In the genomic region with DNA sequence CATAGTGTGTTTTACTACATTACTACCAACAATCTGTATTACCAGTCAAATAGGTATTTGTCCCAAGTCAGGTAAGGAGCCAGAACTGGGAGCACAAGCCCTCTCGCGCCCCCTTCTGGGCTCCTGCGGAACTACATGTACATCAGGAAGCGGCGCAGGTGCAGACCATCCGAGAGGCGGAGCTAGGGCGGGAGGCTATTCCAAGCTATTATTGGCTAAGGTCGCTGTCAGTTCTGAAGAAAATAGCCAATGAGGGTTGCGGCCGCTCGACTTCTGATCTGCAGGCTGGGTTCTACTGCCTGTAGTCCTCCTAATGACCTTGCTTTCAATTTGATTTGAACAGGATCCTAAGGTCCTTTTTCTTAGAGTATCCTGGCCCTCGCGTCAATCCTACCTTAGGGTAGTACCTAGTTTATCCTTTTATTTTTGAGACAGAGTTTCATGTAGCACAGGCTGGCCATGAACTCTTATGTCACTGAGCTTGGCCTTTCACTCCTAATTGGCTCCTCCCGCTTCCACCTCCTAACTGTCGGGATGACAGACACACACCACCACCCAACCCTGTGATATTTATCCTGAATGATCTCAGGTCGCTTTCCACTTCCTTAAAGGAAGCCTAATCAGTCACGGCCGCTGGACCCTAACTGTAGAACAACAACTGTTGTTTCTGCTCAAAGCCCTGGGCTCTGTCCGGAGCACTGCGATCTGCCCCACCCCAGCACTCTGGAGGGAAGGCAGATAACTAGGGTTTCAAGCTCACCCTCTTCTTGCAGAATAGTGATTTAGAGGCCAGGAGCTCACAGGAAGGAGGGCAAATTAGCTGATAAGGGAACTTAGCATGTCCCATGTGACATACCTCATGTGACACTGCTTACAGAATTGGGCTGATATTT, we compare ENCODE assay signal across 8 mouse cellular contexts. TPM values are rescaled to one million over a fixed set of nuclear protein-coding genes. Genes with fewer than 3 reads are reported as not detected.
A peak's percentile ranks its signal among the peaks of the same experiment; 100 is the strongest.
DNase-seq lines count a peak whose midpoint lies in the region; ATAC-seq lines count a peak whose summit lies in the region.

No protein-coding gene starts in this region.

- WGBS in hindbrain, embryonic 16.5 days: 14% methylated on average over 21 of the region's 21 CpGs
- WGBS in macrophage (ENCODE audit: missing documents): 4% methylated on average over 21 of the region's 21 CpGs

- peak; percentile 89 for ATAC-seq in hindbrain, embryonic 16.5 days

- H3K4me3 ChIP-seq in hindbrain, embryonic 16.5 days (ENCODE audit: low read length): peak overlapping the region; percentile 30
- H3K4me3 ChIP-seq in macrophage (ENCODE audit: inconsistent target): peak overlapping the region; percentile 25

- peak overlapping the region; percentile 3 for H3K9ac ChIP-seq in hindbrain, embryonic 16.5 days (ENCODE audit: low read depth, low read length)

- H3K27ac ChIP-seq in hindbrain, embryonic 16.5 days (ENCODE audit: low read depth, low read length): no peak overlapping the region
- H3K27ac ChIP-seq in macrophage: peak overlapping the region; percentile 97

- H3K4me2 ChIP-seq in hindbrain, embryonic 16.5 days (ENCODE audit: low read length): peak overlapping the region; percentile 60

- no peaks in the 10 kb centered on the region for H3K9me3 ChIP-seq in hindbrain, embryonic 16.5 days (ENCODE audit: control insufficient read depth, low read length)

- peak; percentile 98 for DNase-seq in R1 (ENCODE audit: low read depth, low spot score)
- DNase-seq in cerebellum, postnatal 36 days: peak; percentile 98 to 99
- DNase-seq in frontal cortex, postnatal 36 days (ENCODE audit: low spot score in 2 of 2): peak; percentile 89 to 96
- peak; percentile 93 for DNase-seq in left cerebral cortex, adult 18-20 months (ENCODE audit: low spot score in 2 of 2)
- DNase-seq in right cerebral cortex, adult 18-20 months: peak; percentile 94
- DNase-seq in urinary bladder, postnatal 10 days (ENCODE audit: low spot score): peak; percentile 68

- H3K4me1 ChIP-seq in hindbrain, embryonic 16.5 days (ENCODE audit: control insufficient read depth, insufficient read depth, low read depth, low read length): peaks cover 3% of the 10 kb centered on the region

- no peaks in the 10 kb centered on the region for H3K36me3 ChIP-seq in hindbrain, embryonic 16.5 days (ENCODE audit: control insufficient read depth, insufficient read depth, low read length)
- no peaks in the 10 kb centered on the region for H3K36me3 ChIP-seq in macrophage (ENCODE audit: inconsistent target)

- no peaks in the 10 kb centered on the region for H3K27me3 ChIP-seq in hindbrain, embryonic 16.5 days (replicated peaks; ENCODE audit: control insufficient read depth, insufficient read depth, low read length)

- no peaks in the 10 kb centered on the region for H3K79me2 ChIP-seq in macrophage (ENCODE audit: inconsistent target)

RNA-seq across cellular contexts. Expression of a gene that starts 18.4 kb away (rescaled TPM):
- 71.5 and 72.0 TPM in 2 replicates for polyA plus RNA-seq in hindbrain, embryonic 16.5 days (2015; fragmentation: Nextera tagmentation; extraction: Ambion mirVana)
- total RNA-seq in left cerebral cortex, adult 18-20 months (2021): 10 to 100 TPM; 53.4 to 58.0 TPM
- 10 to 100 TPM in 22 of 26 experiments, 1 to 10 TPM in 4; 4.2 to 89.0 (median 47.5) TPM for total RNA-seq in macrophage (2018; cell fraction: chromatin; rRNA removed)
- 10 to 100 TPM; 16.0 to 98.5 (median 45.4) TPM for total RNA-seq in macrophage (2018; cell fraction: cytosol; rRNA removed)
- total RNA-seq in macrophage (2018; cell fraction: nucleus; rRNA removed): 100 to 1,000 TPM in 2 of 26 experiments, 10 to 100 TPM in 24; 11.3 to 126 (median 54.7) TPM
- polyA plus RNA-seq in macrophage (2018): 27.5 to 46.5 TPM (median 35.7 TPM) in 3 replicates

RNA-seq across cellular contexts. Expression of a gene that starts 27.5 kb away (rescaled TPM):
- 5.5 and 5.7 TPM in 2 replicates for polyA plus RNA-seq in hindbrain, embryonic 16.5 days (2015; fragmentation: Nextera tagmentation; extraction: Ambion mirVana)
- 10 to 100 TPM in 1 of 2 experiments, 1 to 10 TPM in 1; 9.7 to 10.7 TPM for total RNA-seq in left cerebral cortex, adult 18-20 months (2021)
- not detected for total RNA-seq in macrophage (2018; cell fraction: chromatin; rRNA removed)
- total RNA-seq in macrophage (2018; cell fraction: cytosol; rRNA removed): not detected
- total RNA-seq in macrophage (2018; cell fraction: nucleus; rRNA removed): not detected
- polyA plus RNA-seq in macrophage (2018): not detected in 3 replicates

RNA-seq across cellular contexts. Expression of a gene that starts 44.4 kb away (rescaled TPM):
- polyA plus RNA-seq in hindbrain, embryonic 16.5 days (2015; fragmentation: Nextera tagmentation; extraction: Ambion mirVana): 52.6 and 52.8 TPM in 2 replicates
- total RNA-seq in left cerebral cortex, adult 18-20 months (2021): 10 to 100 TPM; 46.4 to 49.9 TPM
- total RNA-seq in macrophage (2018; cell fraction: chromatin; rRNA removed): 10 to 100 TPM; 13.3 to 67.7 (median 37.2) TPM
- total RNA-seq in macrophage (2018; cell fraction: cytosol; rRNA removed): 10 to 100 TPM in 25 of 26 experiments, 1 to 10 TPM in 1; 9.9 to 21.9 (median 15.1) TPM
- total RNA-seq in macrophage (2018; cell fraction: nucleus; rRNA removed): 10 to 100 TPM; 10.5 to 54.0 (median 24.5) TPM
- polyA plus RNA-seq in macrophage (2018): 4.0 to 14.4 TPM (median 12.6 TPM) in 3 replicates

RNA-seq across cellular contexts. Expression of a gene that starts 55.2 kb away (rescaled TPM):
- 47.7 and 50.5 TPM in 2 replicates for polyA plus RNA-seq in hindbrain, embryonic 16.5 days (2015; fragmentation: Nextera tagmentation; extraction: Ambion mirVana)
- 10 to 100 TPM; 84.8 to 98.3 TPM for total RNA-seq in left cerebral cortex, adult 18-20 months (2021)
- 10 to 100 TPM in 21 of 26 experiments, 1 to 10 TPM in 5; 5.5 to 39.0 (median 18.5) TPM for total RNA-seq in macrophage (2018; cell fraction: chromatin; rRNA removed)
- total RNA-seq in macrophage (2018; cell fraction: cytosol; rRNA removed): 1 to 10 TPM; 2.4 to 9.2 (median 7.3) TPM
- 10 to 100 TPM in 19 of 26 experiments, 1 to 10 TPM in 7; 4.9 to 34.1 (median 16.7) TPM for total RNA-seq in macrophage (2018; cell fraction: nucleus; rRNA removed)
- polyA plus RNA-seq in macrophage (2018): 6.5 to 7.1 TPM (median 6.8 TPM) in 3 replicates
